Comparison of ENCODE assay signal across 8 mouse cellular contexts in the genomic region with DNA sequence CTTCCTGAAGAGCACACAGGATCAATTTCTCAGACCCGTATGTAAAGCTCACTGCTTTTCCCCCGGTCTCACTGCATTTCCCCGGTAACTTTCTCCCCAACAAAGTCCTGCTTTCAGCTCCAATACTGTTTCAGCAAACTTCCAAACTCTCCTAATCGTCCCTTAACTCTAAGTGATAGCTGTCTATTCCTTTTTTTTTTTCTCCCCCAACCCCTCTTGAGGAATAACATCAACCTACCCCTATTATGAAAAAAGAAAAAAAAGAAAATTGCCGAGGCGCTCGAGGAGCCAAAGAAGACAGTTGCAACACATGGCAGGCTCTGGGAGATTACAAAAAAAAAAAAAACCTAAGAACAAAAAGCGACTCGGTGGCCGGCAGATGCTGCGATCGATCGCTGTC. TPM values are rescaled to one million over a fixed set of nuclear protein-coding genes. Genes with fewer than 3 reads are reported as not detected.
DNase-seq lines count a peak whose midpoint lies in the region; ATAC-seq and TF ChIP-seq lines count a peak whose summit lies in the region.

No protein-coding gene starts in this region.

- peak overlapping the region; percentile 88 for H3K4me3 ChIP-seq in kidney, embryonic 15.5 days (replicated peaks)
- peak overlapping the region; percentile 95 for H3K4me3 ChIP-seq in bone marrow, adult 2 months (replicated peaks; ENCODE audit: control insufficient read depth, low read depth, low read length)
- H3K4me3 ChIP-seq in hindbrain, embryonic 14.5 days (replicated peaks; ENCODE audit: low read length), result peak overlapping the region; percentile 92
- H3K4me3 ChIP-seq in midbrain, postnatal 0 days (ENCODE audit: low read depth, low read length), result peak overlapping the region; percentile 91

- WGBS in kidney, embryonic 15.5 days, result under 1% methylated on average over 13 of the region's 13 CpGs
- WGBS in bone marrow, adult 2 months, result under 1% methylated on average over 13 of the region's 13 CpGs
- under 1% methylated on average over 13 of the region's 13 CpGs for WGBS in hindbrain, embryonic 14.5 days
- under 1% methylated on average over 13 of the region's 13 CpGs for WGBS in midbrain, postnatal 0 days

- no peak for TF ChIP-seq CTCF in bone marrow, adult 2 months (IDR thresholded peaks at IDR 0.05; ENCODE audit: control insufficient read depth, insufficient read depth, low read length)
- TF ChIP-seq CTCF in midbrain, postnatal 0 days (IDR thresholded peaks at IDR 0.05), result no peak

- peaks cover 14% of the 10 kb centered on the region for H3K36me3 ChIP-seq in kidney, embryonic 15.5 days
- peaks cover 13% of the 10 kb centered on the region; the same call in 1 of the 2 replicates for H3K36me3 ChIP-seq in hindbrain, embryonic 14.5 days (replicated peaks; ENCODE audit: control insufficient read depth, insufficient read depth)
- no peaks in the 10 kb centered on the region; the same call in 1 of the 2 replicates for H3K36me3 ChIP-seq in midbrain, postnatal 0 days (ENCODE audit: insufficient read depth, low read length)

- H3K4me2 ChIP-seq in kidney, embryonic 15.5 days, result peak overlapping the region; percentile 62
- peak overlapping the region; percentile 74 for H3K4me2 ChIP-seq in hindbrain, embryonic 14.5 days (replicated peaks)
- H3K4me2 ChIP-seq in midbrain, postnatal 0 days (ENCODE audit: low read depth, low read length, poor library complexity, severe bottlenecking), result peak overlapping the region; percentile 83

- H3K9ac ChIP-seq in kidney, embryonic 15.5 days, result peak overlapping the region; percentile 92
- H3K9ac ChIP-seq in hindbrain, embryonic 14.5 days, result peak overlapping the region; percentile 88
- peak overlapping the region; percentile 91 for H3K9ac ChIP-seq in midbrain, postnatal 0 days (replicated peaks; ENCODE audit: low read length, poor library complexity, severe bottlenecking)

- peak overlapping the region; percentile 96 for H3K27ac ChIP-seq in kidney, embryonic 15.5 days
- H3K27ac ChIP-seq in bone marrow, adult 2 months (ENCODE audit: control insufficient read depth, insufficient read depth, low read depth, low read length, poor library complexity), result peak overlapping the region; percentile 69
- peak overlapping the region; percentile 92 for H3K27ac ChIP-seq in hindbrain, embryonic 14.5 days
- peak overlapping the region; percentile 92 for H3K27ac ChIP-seq in midbrain, postnatal 0 days (ENCODE audit: low read depth, low read length)

- DNase-seq in kidney, postnatal 10 days, result no peak
- no peak for DNase-seq in hindbrain, embryonic 14.5 days (ENCODE audit: low spot score)
- no peak for DNase-seq in midbrain, postnatal 0 days (ENCODE audit: low spot score)
- no peak for DNase-seq in urinary bladder, adult 18-20 months (ENCODE audit: low spot score in 2 of 2)
- DNase-seq in gastrocnemius, postnatal 10 days, result no peak

- peaks cover 9% of the 10 kb centered on the region; the same call in 1 of the 2 replicates for H3K4me1 ChIP-seq in kidney, embryonic 15.5 days
- no peaks in the 10 kb centered on the region for H3K4me1 ChIP-seq in bone marrow, adult 2 months (ENCODE audit: control insufficient read depth, insufficient read depth, low read length)
- peaks cover 12% of the 10 kb centered on the region for H3K4me1 ChIP-seq in hindbrain, embryonic 14.5 days (replicated peaks; ENCODE audit: control insufficient read depth, insufficient read depth, low read length)
- H3K4me1 ChIP-seq in midbrain, postnatal 0 days (ENCODE audit: insufficient read depth, low read length), result peaks cover 3% of the 10 kb centered on the region; the same call in 1 of the 2 replicates

- no peak for ATAC-seq in kidney, embryonic 15.5 days (replicated peaks; ENCODE audit: low FRiP score)
- no peak for ATAC-seq in hindbrain, embryonic 14.5 days (ENCODE audit: low FRiP score)
- ATAC-seq in midbrain, postnatal 0 days (ENCODE audit: low FRiP score), result no peak
- no peak for ATAC-seq in frontal cortex, adult (ENCODE audit: low TSS enrichment)

- no peak for TF ChIP-seq POLR2A in bone marrow, adult 2 months (IDR thresholded peaks at IDR 0.05; ENCODE audit: borderline replicate concordance, control insufficient read depth, low read depth, low read length)

- H3K27me3 ChIP-seq in kidney, embryonic 15.5 days, result no peaks in the 10 kb centered on the region
- no peaks in the 10 kb centered on the region for H3K27me3 ChIP-seq in hindbrain, embryonic 14.5 days (ENCODE audit: control insufficient read depth, insufficient read depth, low read length)
- H3K27me3 ChIP-seq in midbrain, postnatal 0 days (ENCODE audit: insufficient read depth, low read length), result no peaks in the 10 kb centered on the region

- no peaks in the 10 kb centered on the region for H3K9me3 ChIP-seq in kidney, embryonic 15.5 days (replicated peaks)
- H3K9me3 ChIP-seq in hindbrain, embryonic 14.5 days (ENCODE audit: control insufficient read depth, low read length), result no peaks in the 10 kb centered on the region
- no peaks in the 10 kb centered on the region for H3K9me3 ChIP-seq in midbrain, postnatal 0 days (ENCODE audit: low read length)

RNA-seq across cellular contexts. Expression of a gene that starts 1.0 kb away (rescaled TPM):
- 29.4 and 34.1 TPM in 2 replicates for polyA plus RNA-seq in kidney, embryonic 15.5 days (2015; fragmentation: Nextera tagmentation; extraction: Ambion mirVana)
- polyA plus RNA-seq in bone marrow, adult 2 months (2011; ENCODE audit: insufficient read depth, insufficient read length, low replicate concordance, missing spikeins), result 17.6 and 31.6 TPM in 2 replicates
- 15.4 and 17.4 TPM in 2 replicates for polyA plus RNA-seq in hindbrain, embryonic 14.5 days (2014; fragmentation: Nextera tagmentation; extraction: Ambion mirVana)
- total RNA-seq in midbrain, postnatal 0 days (2014; rRNA removed), result 7.8 and 11.6 TPM in 2 replicates
- polyA plus RNA-seq in midbrain, postnatal 0 days (2015; fragmentation: Nextera tagmentation; extraction: Ambion mirVana), result 8.3 and 11.5 TPM in 2 replicates
- 10 to 100 TPM; 54.0 to 58.6 TPM for total RNA-seq in gastrocnemius, postnatal 10 days (2021)

RNA-seq across cellular contexts. Expression of a gene that starts 14.4 kb away (rescaled TPM):
- polyA plus RNA-seq in kidney, embryonic 15.5 days (2015; fragmentation: Nextera tagmentation; extraction: Ambion mirVana), result 95.5 and 99.5 TPM in 2 replicates
- polyA plus RNA-seq in bone marrow, adult 2 months (2011; ENCODE audit: insufficient read depth, insufficient read length, low replicate concordance, missing spikeins), result 37.9 and 59.9 TPM in 2 replicates
- polyA plus RNA-seq in hindbrain, embryonic 14.5 days (2014; fragmentation: Nextera tagmentation; extraction: Ambion mirVana), result 87.7 and 105 TPM in 2 replicates
- total RNA-seq in midbrain, postnatal 0 days (2014; rRNA removed), result 31.4 and 40.8 TPM in 2 replicates
- 98.0 and 113 TPM in 2 replicates for polyA plus RNA-seq in midbrain, postnatal 0 days (2015; fragmentation: Nextera tagmentation; extraction: Ambion mirVana)
- 10 to 100 TPM; 74.9 to 80.2 TPM for total RNA-seq in gastrocnemius, postnatal 10 days (2021)
